Mouse (Mus musculus) lung, embryonic 14.5 days (tissue): ENCODE results near the gene Safb. TPM values are rescaled to one million over a fixed set of nuclear protein-coding genes. Genes with fewer than 3 reads are reported as not detected.

ENCODE experiments used
- ATAC-seq: fragments of 200-750 bp; cut with Nextera tagmentation; 2 replicates; pipeline ENCODE4 v1.8.0; 2017; ENCODE audit warnings: mild to moderate bottlenecking, moderate TSS enrichment, moderate library complexity; ENCODE audit not compliant: insufficient read depth
- DNase-seq: peaks from one replicate; pipeline ENCODE4 v3.0.0-alpha.2; 2015
- H3K27ac ChIP-seq: fragments of 300-500 bp; sonication (generic); 2 replicates; pipeline ENCODE4 v1.5.1; 2014; ENCODE audit warnings: low read depth, mild to moderate bottlenecking, moderate library complexity
- H3K27me3 ChIP-seq: fragments of 300-500 bp; sonication (generic); 2 replicates; pipeline ENCODE4 v1.6.1; 2014; ENCODE audit warnings: low read length, control low read depth; ENCODE audit not compliant: insufficient read depth
- H3K36me3 ChIP-seq: fragments of 300-500 bp; sonication (generic); 2 replicates; pipeline ENCODE4 v1.6.1; 2014; ENCODE audit warnings: control low read depth; ENCODE audit not compliant: insufficient read depth
- H3K4me1 ChIP-seq: fragments of 300-500 bp; sonication (generic); 2 replicates; pipeline ENCODE4 v1.6.1; 2014; ENCODE audit warnings: antibody characterized with exemption, control low read depth; ENCODE audit not compliant: insufficient read depth
- H3K4me2 ChIP-seq: fragments of 300-500 bp; sonication (generic); 2 replicates; pipeline ENCODE4 v1.6.1; 2014; ENCODE audit warnings: mild to moderate bottlenecking
- H3K4me3 ChIP-seq: fragments of 300-500 bp; sonication (generic); 2 replicates; pipeline ENCODE4 v1.5.1; 2014; ENCODE audit warnings: low read depth, low read length
- H3K9ac ChIP-seq: fragments of 300-500 bp; sonication (generic); 2 replicates; pipeline ENCODE4 v1.6.1; 2014
- H3K9me3 ChIP-seq: fragments of 300-500 bp; sonication (generic); 2 replicates; pipeline ENCODE4 v1.6.1; 2016; ENCODE audit warnings: low read depth, low read length, control low read depth
- CTCF ChIP-seq: IDR thresholded peaks from 2 replicates; pipeline ENCODE4 v1.5.1; 2016; ENCODE audit warnings: antibody characterized with exemption, low read depth
- WGBS: fragments of 180-500 bp; shearing (Covaris S2); extraction: QIAGEN DNeasy Blood & Tissue Kit; methylation state at CpG from one replicate; pipeline ENCODE4 v1.1.7; 2014; 5-methylcytosine and 5-hydroxymethylcytosine counted together
- polyA plus RNA-seq: library from polyadenylated mRNA; unstranded; fragments of >200 nt; fragmentation: Nextera tagmentation; extraction: Ambion mirVana; gene quantifications from 2 replicates; pipeline ENCODE4 v1.2.1, GENCODE M21; 2014

Safb gene
- polyA plus RNA-seq, 1 experiment from 2014 or later = 87.9 TPM

- Histone ChIP-seq H3K4me2 (peak overlapping the region; percentile 81), H3K27ac (peak overlapping the region; percentile 93), H3K4me3 (peak overlapping the region; percentile 88), H3K36me3 (peaks cover 67% of the 10 kb centered on the region), H3K9ac (peak overlapping the region; percentile 84), H3K27me3 (no peaks in the 10 kb centered on the region), H3K9me3 (no peaks in the 10 kb centered on the region), H3K4me1 (peaks cover 4% of the 10 kb centered on the region)
- ATAC-seq (peak; percentile 0; the same call in 1 of the 2 replicates), DNase-seq (peak; percentile 47)
- TF ChIP-seq CTCF = no peak
- WGBS = under 1% methylated on average over 33 of the region's 33 CpGs
Measured at GRCm38 (mm10) chr17:56583611-56584256, 891 bp upstream of the Safb start.

DNA sequence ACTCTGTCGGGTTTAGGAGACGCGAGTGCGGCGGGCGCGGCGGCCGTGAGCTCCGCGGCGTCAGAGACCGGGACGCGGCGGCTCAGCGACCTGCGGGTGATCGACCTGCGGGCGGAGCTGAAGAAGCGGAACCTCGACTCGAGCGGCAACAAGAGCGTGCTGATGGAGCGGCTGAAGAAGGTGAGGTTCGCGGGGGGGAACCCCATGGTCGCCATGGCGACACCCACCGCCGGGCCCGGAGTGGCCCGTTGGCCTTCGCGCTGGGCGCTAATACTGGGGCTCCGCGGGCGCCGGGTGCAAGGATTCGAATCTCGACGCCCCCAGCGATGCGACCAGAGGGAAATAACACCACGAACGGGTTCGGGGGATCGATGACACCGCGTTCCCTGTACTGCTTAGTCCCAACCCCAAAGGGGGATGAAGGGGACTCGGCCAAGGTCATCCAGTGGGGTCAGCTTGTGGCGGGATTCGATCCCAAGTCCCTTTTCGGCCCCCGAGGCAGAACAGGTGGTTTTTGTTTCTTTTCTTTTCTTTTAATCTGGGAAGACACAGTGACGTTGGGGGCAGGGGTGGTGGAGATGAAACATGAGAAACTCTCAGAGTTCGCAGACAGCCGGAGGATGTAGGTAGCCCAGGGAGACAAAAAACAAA, 671 bp downstream of the Safb start:
- peaks cover 67% of the 10 kb centered on the region for H3K36me3 ChIP-seq

DNA sequence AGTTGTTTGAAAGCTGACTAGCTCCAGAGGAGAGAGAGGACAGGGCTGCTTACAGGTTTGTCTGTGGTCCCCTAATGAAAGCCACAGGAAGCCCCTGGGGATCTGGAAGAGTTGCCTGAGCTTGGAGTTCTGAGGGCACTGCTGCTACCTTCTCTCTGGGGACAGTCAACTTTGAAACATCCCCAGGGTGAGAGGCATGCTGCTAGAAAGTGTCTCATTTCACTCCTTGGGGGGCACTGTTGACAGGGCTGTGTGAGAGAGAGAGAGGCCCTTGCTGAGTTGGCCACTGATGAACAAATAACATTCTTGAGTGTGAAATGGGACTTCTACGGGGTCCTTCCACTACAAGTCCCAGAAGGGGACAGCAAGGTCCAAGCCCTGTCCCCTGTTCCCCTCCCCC, 3.1 kb downstream of the Safb start:
- no peaks in the 10 kb centered on the region for H3K9me3 ChIP-seq
- H3K4me1 ChIP-seq = peaks cover 4% of the 10 kb centered on the region; the same call in 1 of the 2 replicates
- H3K4me2 ChIP-seq = no peak overlapping the region
- WGBS = 70% methylated on average over 1 of the region's 1 CpGs
- no peak overlapping the region for H3K9ac ChIP-seq
- no peak for TF ChIP-seq CTCF
- peaks cover 66% of the 10 kb centered on the region for H3K36me3 ChIP-seq
- no peak overlapping the region for H3K4me3 ChIP-seq
- H3K27me3 ChIP-seq = no peaks in the 10 kb centered on the region
- no peak for DNase-seq
- no peak for ATAC-seq
- no peak overlapping the region for H3K27ac ChIP-seq

More for the DNA sequence above, 671 bp downstream of the Safb start:
- peak overlapping the region; percentile 90 for H3K4me3 ChIP-seq
- peak; percentile 7; the same call in 1 of the 2 replicates for ATAC-seq
- no peak for TF ChIP-seq CTCF
- DNase-seq = peak; percentile 58
- peak overlapping the region; percentile 93 for H3K27ac ChIP-seq
- no peaks in the 10 kb centered on the region for H3K27me3 ChIP-seq
- H3K9me3 ChIP-seq = no peaks in the 10 kb centered on the region
- peaks cover 4% of the 10 kb centered on the region for H3K4me1 ChIP-seq
- peak overlapping the region; percentile 89 for H3K4me2 ChIP-seq
- WGBS = under 1% methylated on average over 60 of the region's 61 CpGs
- peak overlapping the region; percentile 79 for H3K9ac ChIP-seq

DNA sequence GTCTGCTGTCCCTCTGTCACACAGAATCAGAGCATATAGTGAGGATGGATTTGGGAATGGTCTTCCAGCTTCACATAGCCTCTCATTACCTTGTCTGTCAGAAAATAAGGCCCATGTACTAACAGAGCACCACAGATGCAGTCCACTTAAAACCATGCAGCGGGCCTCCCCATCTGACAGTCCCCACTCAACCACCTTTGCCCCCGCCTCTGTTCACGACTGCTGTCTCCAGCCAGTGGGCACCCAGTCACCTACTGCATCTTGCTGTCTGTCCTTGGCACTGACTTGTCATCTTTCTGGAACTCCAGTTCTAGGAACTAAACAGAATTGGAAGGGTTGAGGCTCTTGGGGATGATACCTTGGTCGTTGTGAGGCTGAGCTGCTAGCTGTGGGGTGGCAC, 4.3 kb downstream of the Safb start:
- no peak for ATAC-seq
- TF ChIP-seq CTCF = no peak
- H3K36me3 ChIP-seq = peaks cover 76% of the 10 kb centered on the region

GRCm38 (mm10) chr17:56592553-56592952, 7.9 kb downstream of the Safb start:
- no peak overlapping the region for H3K27ac ChIP-seq
- TF ChIP-seq CTCF = no peak
- no peaks in the 10 kb centered on the region for H3K27me3 ChIP-seq
- H3K36me3 ChIP-seq = peaks cover 99% of the 10 kb centered on the region
- no peak overlapping the region for H3K4me2 ChIP-seq
- no peak overlapping the region for H3K4me3 ChIP-seq
- H3K4me1 ChIP-seq = no peaks in the 10 kb centered on the region
- no peaks in the 10 kb centered on the region for H3K9me3 ChIP-seq
- DNase-seq = no peak
- no peak for ATAC-seq
- H3K9ac ChIP-seq = no peak overlapping the region

More for the DNA sequence above, 4.3 kb downstream of the Safb start:
- H3K4me1 ChIP-seq = peaks cover 4% of the 10 kb centered on the region; the same call in 1 of the 2 replicates
- H3K4me2 ChIP-seq = no peak overlapping the region
- WGBS = 90% methylated on average over 4 of the region's 4 CpGs
- H3K9me3 ChIP-seq = no peaks in the 10 kb centered on the region
- no peak overlapping the region for H3K4me3 ChIP-seq
- no peaks in the 10 kb centered on the region for H3K27me3 ChIP-seq
- no peak for DNase-seq
- no peak overlapping the region for H3K27ac ChIP-seq
- no peak overlapping the region for H3K9ac ChIP-seq

DNA sequence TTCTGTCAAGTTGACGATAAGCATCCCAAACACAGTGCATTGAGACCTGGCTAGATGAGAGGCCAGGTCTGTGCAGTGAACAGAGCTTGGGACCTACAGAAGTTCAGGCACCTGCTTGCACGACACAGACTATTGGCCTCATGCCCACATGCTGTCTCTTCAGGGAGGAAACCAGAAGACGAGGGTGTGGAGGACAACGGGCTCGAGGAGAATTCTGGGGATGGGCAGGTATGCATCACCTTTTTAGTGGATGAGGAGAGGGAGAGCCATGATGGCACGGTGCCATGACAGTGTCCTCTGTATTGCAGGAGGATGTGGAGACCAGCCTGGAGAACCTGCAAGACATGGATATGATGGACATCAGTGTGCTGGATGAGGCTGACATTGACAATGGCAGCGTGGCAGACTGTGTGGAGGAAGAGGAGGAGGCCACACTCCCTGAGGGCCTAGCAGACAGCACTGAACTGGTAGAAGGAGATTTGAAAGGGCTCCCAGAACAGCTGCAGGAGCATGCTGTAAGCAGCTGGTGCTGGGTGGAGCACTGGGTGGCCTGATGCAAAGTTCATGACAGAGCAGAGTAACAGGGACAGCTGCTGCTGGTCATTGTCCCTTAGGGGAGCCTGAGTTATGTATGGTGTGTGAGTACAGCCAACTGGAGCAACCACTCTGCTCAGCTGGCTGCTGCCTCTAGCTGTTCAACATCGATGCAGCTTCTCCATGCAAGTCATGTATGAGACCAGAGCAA, 9.1 kb downstream of the Safb start:
- Histone ChIP-seq H3K27me3 (no peaks in the 10 kb centered on the region), H3K4me1 (no peaks in the 10 kb centered on the region), H3K36me3 (peaks cover 95% of the 10 kb centered on the region), H3K4me2 (no peak overlapping the region), H3K27ac (no peak overlapping the region), H3K9me3 (no peaks in the 10 kb centered on the region), H3K9ac (no peak overlapping the region), H3K4me3 (no peak overlapping the region)
- DNase-seq (no peak), ATAC-seq (peak; percentile 25; the same call in 1 of the 2 replicates)
- TF ChIP-seq CTCF = no peak
- WGBS = 84% methylated on average over 8 of the region's 8 CpGs
